Mouse (Mus musculus) adrenal gland, adult 8-10 months (tissue): ENCODE results near the gene Mark4. TPM values are rescaled to one million over a fixed set of nuclear protein-coding genes. Genes with fewer than 3 reads are reported as not detected.

Source experiments
- DNase-seq: peaks from one replicate; pipeline ENCODE4 v3.0.0; 2022
- total RNA-seq, 4 experiments: library from RNA; stranded (reverse); gene quantifications; 2 replicates each; pipeline ENCODE4 v1.2.4; 2022

Gene Mark4
- total RNA-seq, 4 experiments from 2014 or later: 44.4 to 53.9 (median 47.6) TPM

GRCm38 (mm10) chr7:19469404-19469803 is 10.8 kb upstream of the Mark4 start:
- DNase-seq: no peak

- DNase-seq: no peak
Observed at GRCm38 (mm10) chr7:19468279-19468678, 9.7 kb upstream of the Mark4 start.

- DNase-seq: no peak
Observed at GRCm38 (mm10) chr7:19467638-19468037, 9.0 kb upstream of the Mark4 start.

GRCm38 (mm10) chr7:19466602-19467145 is 8.1 kb upstream of the Mark4 start:
- DNase-seq: no peak

- no peak for DNase-seq
Observed at GRCm38 (mm10) chr7:19464367-19465307, 6.0 kb upstream of the Mark4 start.

GRCm38 (mm10) chr7:19462884-19463381 is 4.3 kb upstream of the Mark4 start, which contains the start of gene Exoc3l2:
Gene Exoc3l2, plus strand, starts transcription at chr7:19463331.
- no peak for DNase-seq

GRCm38 (mm10) chr7:19462443-19462842 is 3.8 kb upstream of the Mark4 start:
- no peak for DNase-seq

- no peak for DNase-seq
Observed at GRCm38 (mm10) chr7:19461488-19461887, 2.9 kb upstream of the Mark4 start.

- DNase-seq: no peak
Observed at GRCm38 (mm10) chr7:19460500-19460899, 1.9 kb upstream of the Mark4 start.

GRCm38 (mm10) chr7:19459144-19459870 is 686 bp upstream of the Mark4 start:
- DNase-seq: no peak

GRCm38 (mm10) chr7:19458072-19458486 is 542 bp downstream of the Mark4 start:
- DNase-seq: no peak

- DNase-seq: no peak
Observed at GRCm38 (mm10) chr7:19457414-19458071, 1.1 kb downstream of the Mark4 start.

- no peak for DNase-seq
Observed at GRCm38 (mm10) chr7:19456628-19457027, 2.0 kb downstream of the Mark4 start.

GRCm38 (mm10) chr7:19455819-19456495 is 2.7 kb downstream of the Mark4 start:
- no peak for DNase-seq

GRCm38 (mm10) chr7:19455186-19455585 is 3.4 kb downstream of the Mark4 start:
- DNase-seq: no peak

GRCm38 (mm10) chr7:19449165-19449564 is 9.5 kb downstream of the Mark4 start:
- DNase-seq: no peak

GRCm38 (mm10) chr7:19447689-19448088 is 10.9 kb downstream of the Mark4 start:
- DNase-seq: no peak

GRCm38 (mm10) chr7:19444801-19445200 is 13.8 kb downstream of the Mark4 start:
- peak; percentile 58 for DNase-seq

- peak; percentile 69 for DNase-seq
Observed at GRCm38 (mm10) chr7:19443344-19443743, 15.3 kb downstream of the Mark4 start.

- DNase-seq: no peak
Observed at GRCm38 (mm10) chr7:19441448-19442091, 17.1 kb downstream of the Mark4 start.

- no peak for DNase-seq
Observed at GRCm38 (mm10) chr7:19437048-19437447, 21.6 kb downstream of the Mark4 start.
